Mouse (Mus musculus) MEL (cell line): ENCODE data around the gene Meis3. TPM values are rescaled to one million over a fixed set of nuclear protein-coding genes. Genes with fewer than 3 reads are reported as not detected.

Source experiments
- DNase-seq: peaks from one replicate; pipeline ENCODE4 v3.0.0; 2011; ENCODE audit warnings: low read depth, low spot score
- H3K27ac ChIP-seq: 2 replicates; pipeline ENCODE4 v1.5.1; 2012; ENCODE audit warnings: low read depth, mild to moderate bottlenecking, control low read depth, low read length, moderate library complexity; ENCODE audit not compliant: control insufficient read depth
- H3K27me3 ChIP-seq, 2 experiments: fragments of 150-350 bp in 1 of 2; sonication (generic) in 1 of 2; 2 replicates each; pipeline ENCODE4 v1.6.1; 2012; ENCODE audit warnings: low read length in 2 of 2, mild to moderate bottlenecking in 2 of 2, improper control_type of control experiment in 1 of 2, moderate library complexity in 1 of 2; ENCODE audit not compliant: insufficient read depth in 2 of 2, control insufficient read depth in 1 of 2
- H3K36me3 ChIP-seq, 2 experiments: 2 replicates each; pipeline ENCODE4 v1.6.1; 2012 to 2014; ENCODE audit warnings: low read length in 2 of 2, improper control_type of control experiment in 1 of 2, inconsistent platforms in 1 of 2, mild to moderate bottlenecking in 1 of 2; ENCODE audit not compliant: insufficient read depth in 2 of 2, control insufficient read depth in 1 of 2
- H3K4me1 ChIP-seq, 2 experiments: fragments of 150-350 bp in 1 of 2; sonication (generic) in 1 of 2; 2 replicates each; pipeline ENCODE4 v1.6.1; 2012; ENCODE audit warnings: low read length in 2 of 2, improper control_type of control experiment in 1 of 2, mild to moderate bottlenecking in 1 of 2; ENCODE audit not compliant: insufficient read depth in 2 of 2, control insufficient read depth in 1 of 2
- H3K4me3 ChIP-seq, 2 experiments: fragments of 150-350 bp in 1 of 2; sonication (generic) in 1 of 2; 2 replicates each; pipeline ENCODE4 v1.5.1; 2012; ENCODE audit warnings: low read depth in 2 of 2, low read length in 2 of 2, mild to moderate bottlenecking in 2 of 2, moderate library complexity in 2 of 2, control low read depth in 1 of 2, improper control_type of control experiment in 1 of 2; ENCODE audit not compliant: control insufficient read depth in 1 of 2, insufficient read depth in 1 of 2
- H3K79me2 ChIP-seq: 2 replicates; pipeline ENCODE4 v1.6.1; 2012; ENCODE audit warnings: mild to moderate bottlenecking, low read length, moderate library complexity; ENCODE audit not compliant: control insufficient read depth, poor library complexity, insufficient read depth
- H3K9ac ChIP-seq: 2 replicates; pipeline ENCODE4 v1.6.1; 2012; ENCODE audit warnings: low read depth, mild to moderate bottlenecking, control low read depth, low read length, moderate library complexity; ENCODE audit not compliant: control insufficient read depth, poor library complexity, severe bottlenecking
- H3K9me3 ChIP-seq: fragments of 150-350 bp; sonication (generic); replicated peaks from 2 replicates; pipeline ENCODE4 v1.6.1; 2012; ENCODE audit warnings: mild to moderate bottlenecking, low read length, improper control_type of control experiment, moderate library complexity; ENCODE audit not compliant: insufficient read depth
- CHD2 ChIP-seq: IDR thresholded peaks from 2 replicates; pipeline ENCODE4 v1.6.1; 2011; ENCODE audit warnings: low read length, improper control_type of control experiment
- CTCF ChIP-seq, 3 experiments: IDR thresholded peaks in 2 of 3; conservative IDR thresholded peaks in 1 of 3; 2 replicates each; pipeline ENCODE4 v1.5.1; 2011 to 2012; ENCODE audit warnings: low read length in 3 of 3, low read depth in 2 of 3, mild to moderate bottlenecking in 2 of 3, improper control_type of control experiment in 1 of 3, inconsistent platforms in 1 of 3, mixed read lengths in 1 of 3, moderate library complexity in 1 of 3; ENCODE audit not compliant: control insufficient read depth in 1 of 3, insufficient read depth in 1 of 3, poor library complexity in 1 of 3, severe bottlenecking in 1 of 3
- ELF1 ChIP-seq: IDR thresholded peaks from 2 replicates; pipeline ENCODE4 v1.6.1; 2014; ENCODE audit warnings: low read depth, mild to moderate bottlenecking, inconsistent platforms, low read length, improper control_type of control experiment, moderate library complexity
- GATA1 ChIP-seq: IDR thresholded peaks from 2 replicates; pipeline ENCODE4 v1.6.1; 2011; ENCODE audit warnings: low read depth, low read length, improper control_type of control experiment
- HCFC1 ChIP-seq: IDR thresholded peaks from 2 replicates; pipeline ENCODE4 v1.6.1; 2012; ENCODE audit warnings: low read depth, mild to moderate bottlenecking, inconsistent platforms, low read length, improper control_type of control experiment, moderate library complexity
- MAX ChIP-seq: IDR thresholded peaks from 2 replicates; pipeline ENCODE4 v1.6.1; 2011; ENCODE audit warnings: low read length, improper control_type of control experiment
- MXI1 ChIP-seq: IDR thresholded peaks from 2 replicates; pipeline ENCODE4 v1.6.1; 2011; ENCODE audit warnings: mild to moderate bottlenecking, low read depth, low read length, improper control_type of control experiment
- MYC ChIP-seq: IDR thresholded peaks from 2 replicates; pipeline ENCODE4 v1.6.1; 2011; ENCODE audit warnings: low read depth, mild to moderate bottlenecking, low read length, improper control_type of control experiment, moderate library complexity
- NELFE ChIP-seq: IDR thresholded peaks from 2 replicates; pipeline ENCODE4 v1.6.1; 2011; ENCODE audit warnings: low read depth, low read length, improper control_type of control experiment
- NRF1 ChIP-seq: IDR thresholded peaks from 2 replicates; pipeline ENCODE4 v1.6.1; 2014; ENCODE audit warnings: low read depth, mild to moderate bottlenecking, inconsistent platforms, low read length, improper control_type of control experiment, moderate library complexity; ENCODE audit not compliant: poor library complexity, insufficient read depth, severe bottlenecking
- POLR2A ChIP-seq, 2 experiments: IDR thresholded peaks; 2 replicates each; pipeline ENCODE4 v1.6.1; 2011 to 2012; ENCODE audit warnings: low read length in 2 of 2, mild to moderate bottlenecking in 2 of 2, control low read depth in 1 of 2, improper control_type of control experiment in 1 of 2, low read depth in 1 of 2, moderate library complexity in 1 of 2; ENCODE audit not compliant: control insufficient read depth in 1 of 2, insufficient read depth in 1 of 2, poor library complexity in 1 of 2
- POLR2AphosphoS2 ChIP-seq: IDR thresholded peaks from 2 replicates; pipeline ENCODE4 v1.6.1; 2011; ENCODE audit warnings: low read length, improper control_type of control experiment
- POLR2AphosphoS5 ChIP-seq: IDR thresholded peaks from 2 replicates; pipeline ENCODE4 v1.6.1; 2012; ENCODE audit warnings: low read depth, borderline replicate concordance, mild to moderate bottlenecking, inconsistent platforms, low read length, moderate library complexity, mixed read lengths
- RCOR1 ChIP-seq: IDR thresholded peaks from 2 replicates; pipeline ENCODE4 v1.6.1; 2012; ENCODE audit warnings: low read depth, mild to moderate bottlenecking, inconsistent platforms, low read length, improper control_type of control experiment
- SIN3A ChIP-seq: IDR thresholded peaks from 2 replicates; pipeline ENCODE4 v1.6.1; 2012; ENCODE audit warnings: low read length, improper control_type of control experiment, inconsistent platforms
- TAL1 ChIP-seq: IDR thresholded peaks from 2 replicates; pipeline ENCODE4 v1.6.1; 2012; ENCODE audit warnings: mild to moderate bottlenecking, inconsistent platforms, low read length, moderate library complexity, mixed read lengths
- TBP ChIP-seq: IDR thresholded peaks from 2 replicates; pipeline ENCODE4 v1.8.0; 2011; ENCODE audit warnings: low read depth, low read length, improper control_type of control experiment
- TCF12 ChIP-seq: IDR thresholded peaks from 2 replicates; pipeline ENCODE4 v1.6.1; 2014; ENCODE audit warnings: low read depth, mild to moderate bottlenecking, inconsistent platforms, low read length, improper control_type of control experiment, moderate library complexity
- USF1 ChIP-seq: IDR thresholded peaks from 2 replicates; pipeline ENCODE4 v1.6.1; 2014; ENCODE audit warnings: low read depth, mild to moderate bottlenecking, inconsistent platforms, low read length, improper control_type of control experiment, moderate library complexity
- USF2 ChIP-seq, 2 experiments: IDR thresholded peaks; 2 replicates each; pipeline ENCODE4 v1.6.1; 2011 to 2012; ENCODE audit warnings: improper control_type of control experiment in 2 of 2, low read length in 2 of 2, borderline replicate concordance in 1 of 2, inconsistent platforms in 1 of 2, low read depth in 1 of 2, mild to moderate bottlenecking in 1 of 2; ENCODE audit not compliant: insufficient read depth in 1 of 2
- ZKSCAN1 ChIP-seq: IDR thresholded peaks from 2 replicates; pipeline ENCODE4 v1.6.1; 2012; ENCODE audit warnings: low read depth, mild to moderate bottlenecking, inconsistent platforms, low read length, improper control_type of control experiment, moderate library complexity
- ZMIZ1 ChIP-seq: IDR thresholded peaks from 2 replicates; pipeline ENCODE4 v1.6.1; 2012; ENCODE audit warnings: low read depth, mild to moderate bottlenecking, inconsistent platforms, low read length, improper control_type of control experiment, moderate library complexity
- polyA plus RNA-seq, 2 experiments: library from polyadenylated mRNA; stranded (reverse) in 1 of 2; unstranded in 1 of 2; fragments of >175 nt in 1 of 2; fragments of >200 nt in 1 of 2; gene quantifications; 2 replicates each; pipeline versions ENCODE4 v1.2.1 to v1.2.4; 2012; ENCODE audit warnings: low replicate concordance in 2 of 2, low read depth in 1 of 2; ENCODE audit not compliant: insufficient read length in 2 of 2, insufficient read depth in 1 of 2, missing spikeins in 1 of 2
- total RNA-seq: library from RNA; depleted of rRNA; stranded (reverse); fragments of 300-350 nt; gene quantifications from 2 replicates; pipeline ENCODE4 v1.2.3, GENCODE M21; 2012

Meis3 gene
- total and polyA plus RNA-seq, 3 experiments = 4.8 to 14.9 TPM; not detected in 1

DNA sequence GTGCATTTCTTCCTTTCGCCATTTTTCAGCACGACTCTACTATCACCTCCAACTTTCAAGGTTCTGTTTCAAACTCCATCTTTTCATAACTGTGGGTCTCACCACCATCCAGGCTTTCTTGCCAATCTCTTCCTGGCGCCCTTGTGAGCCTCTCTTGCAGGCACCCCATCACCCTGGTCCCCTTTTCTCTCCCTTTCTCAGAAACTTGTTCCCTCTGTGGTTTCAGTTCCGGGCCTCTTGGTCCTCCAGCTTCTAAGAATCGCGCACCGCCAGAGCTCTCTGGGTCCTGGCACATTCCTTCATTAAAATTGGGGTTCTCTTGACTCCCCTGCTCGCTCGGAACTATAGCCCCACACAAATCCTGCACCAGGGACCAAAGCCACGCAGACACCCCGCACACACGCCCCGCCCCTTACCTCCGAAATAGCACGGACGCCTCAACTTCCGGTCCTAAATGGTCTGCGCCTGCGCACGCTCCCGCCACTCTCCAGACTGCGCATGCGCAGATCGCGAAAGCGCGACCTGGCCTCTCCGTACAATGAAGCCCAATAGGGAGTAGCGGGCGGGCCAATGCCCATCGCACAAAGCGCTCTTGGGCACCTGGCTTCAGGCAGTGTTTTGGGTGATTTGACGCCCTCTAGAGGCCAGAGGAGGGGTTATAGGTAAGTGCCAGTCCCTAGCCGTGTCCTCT lies 46.8 kb downstream of the Meis3 start, which contains the start of gene Dhx34:
Dhx34 (minus strand) TSS at position 456 of the 691 bp plus-strand sequence.
- no peaks in the 10 kb centered on the region for H3K27me3 ChIP-seq
- peak within 1 kb of the TSS; percentile 61 to 82 for H3K4me3 ChIP-seq
- peak within 1 kb of the TSS; percentile 88 for H3K9ac ChIP-seq
- no peaks in the 10 kb centered on the region for H3K9me3 ChIP-seq
- H3K36me3 ChIP-seq = peaks cover 0 to 6% of the 10 kb centered on the region in 2 experiments; a peak in 2 of 4 replicates
- DNase-seq = peak; percentile 98
- no peak; the same call in 1 of the 2 replicates for TF ChIP-seq MAX
- TF ChIP-seq CTCF (IDR thresholded peaks at IDR 0.05 in 2 of 3, conservative IDR thresholded peaks at IDR 0.05 in 1 of 3; ENCODE audit: control insufficient read depth in 1 of 3, insufficient read depth in 1 of 3, low read depth in 2 of 3, low read length in 3 of 3, poor library complexity in 1 of 3, severe bottlenecking in 1 of 3) = peak; percentile 49 to 64 (median 61)
- TF ChIP-seq NELFE = peak; percentile 86
- peak; percentile 55; the same call in 1 of the 2 replicates for TF ChIP-seq TCF12
- TF ChIP-seq HCFC1 = peak; percentile 82
- TF ChIP-seq TBP = peak; percentile 64
- peak; percentile 76 for TF ChIP-seq MXI1
- peak; percentile 94 for TF ChIP-seq ELF1
- no peak for TF ChIP-seq RCOR1
- peak; percentile 72 to 92; a peak in 3 of 4 replicates for TF ChIP-seq POLR2A (IDR thresholded peaks at IDR 0.05; ENCODE audit: control insufficient read depth in 1 of 2, insufficient read depth in 1 of 2, low read depth in 1 of 2, low read length in 2 of 2, poor library complexity in 1 of 2)
- TF ChIP-seq NRF1 = peak; percentile 96
- 0 out of 2 replicates have a peak, but pooled peaks have one; percentile 17 for TF ChIP-seq MYC
- peak; percentile 26; the same call in 1 of the 2 replicates for TF ChIP-seq ZMIZ1
- peak; percentile 54; the same call in 1 of the 2 replicates for TF ChIP-seq SIN3A
- TF ChIP-seq POLR2AphosphoS2 = peak; percentile 88; the same call in 1 of the 2 replicates
- TF ChIP-seq USF1 = no peak
- peaks cover 2% of the 10 kb centered on the region; the same call in 1 of the 2 replicates for H3K79me2 ChIP-seq
- H3K27ac ChIP-seq = peak within 1 kb of the TSS; percentile 70
- peaks cover 3 to 5% of the 10 kb centered on the region in 2 experiments; a peak in 3 of 4 replicates for H3K4me1 ChIP-seq

DNA sequence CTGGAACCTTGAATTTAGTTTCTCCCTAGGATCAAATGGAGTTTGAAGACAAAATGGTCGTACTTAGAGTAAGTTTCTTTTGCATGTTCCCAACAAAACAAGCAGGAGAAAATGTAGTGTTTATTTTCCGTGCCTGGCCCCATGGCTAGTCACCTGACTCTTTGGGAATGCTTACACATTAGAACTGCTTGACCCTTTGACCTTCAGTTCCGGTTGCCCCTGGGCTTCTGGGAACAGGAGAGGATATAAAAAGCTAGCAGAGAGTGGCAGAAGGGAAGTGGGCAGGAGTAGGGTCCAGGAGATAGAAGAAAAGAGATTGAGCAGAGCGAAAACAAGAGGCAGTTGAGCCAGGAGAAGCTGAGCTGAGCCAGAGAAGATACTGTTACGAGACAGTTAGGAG lies 55.0 kb downstream of the Meis3 start:
- no peak overlapping the region for H3K27ac ChIP-seq
- no peaks in the 10 kb centered on the region for H3K4me1 ChIP-seq
- no peak for DNase-seq
- no peak overlapping the region for H3K9ac ChIP-seq
- H3K9me3 ChIP-seq = no peaks in the 10 kb centered on the region
- peaks cover 4 to 5% of the 10 kb centered on the region in 2 experiments; a peak in 3 of 4 replicates for H3K27me3 ChIP-seq
- H3K79me2 ChIP-seq = no peaks in the 10 kb centered on the region
- H3K4me3 ChIP-seq = no peak overlapping the region
- no peak for TF ChIP-seq GATA1
- no peak for TF ChIP-seq ZKSCAN1
- TF ChIP-seq TBP = no peak
- TF ChIP-seq USF1 = no peak
- TF ChIP-seq RCOR1 = no peak
- no peak for TF ChIP-seq POLR2AphosphoS5
- no peak for TF ChIP-seq USF2 (IDR thresholded peaks at IDR 0.05; ENCODE audit: borderline replicate concordance in 1 of 2, insufficient read depth in 1 of 2, low read depth in 1 of 2, low read length in 2 of 2)
- no peak for TF ChIP-seq POLR2A (IDR thresholded peaks at IDR 0.05; ENCODE audit: control insufficient read depth in 1 of 2, insufficient read depth in 1 of 2, low read depth in 1 of 2, low read length in 2 of 2, poor library complexity in 1 of 2)
- TF ChIP-seq TAL1 = no peak
- no peak for TF ChIP-seq CHD2
- no peaks in the 10 kb centered on the region for H3K36me3 ChIP-seq
